Mouse (Mus musculus): ENCODE measurements around the gene Dctn3.

The Dctn3 gene

GRCm38 (mm10) chr4:41671963-41672480 is 50.9 kb downstream of the Dctn3 start:
- DNase-seq (ENCODE audit: low spot score in 2 of 2): no peak

- DNase-seq (ENCODE audit: low spot score in 2 of 2): no peak
Measured at GRCm38 (mm10) chr4:41671500-41671899, 51.5 kb downstream of the Dctn3 start.

GRCm38 (mm10) chr4:41670836-41671235 is 52.1 kb downstream of the Dctn3 start:
- no peak for DNase-seq (ENCODE audit: low spot score in 2 of 2)

- DNase-seq (ENCODE audit: low spot score in 2 of 2): no peak
Measured at GRCm38 (mm10) chr4:41666646-41667045, 56.3 kb downstream of the Dctn3 start.

GRCm38 (mm10) chr4:41665009-41665675 is 57.8 kb downstream of the Dctn3 start:
- DNase-seq (ENCODE audit: low spot score in 2 of 2): no peak
